Mouse (Mus musculus) limb, embryonic 13.5 days (tissue): ENCODE results near the gene Ssh2. TPM values are rescaled to one million over a fixed set of nuclear protein-coding genes. Genes with fewer than 3 reads are reported as not detected.

ENCODE experiments used
- ATAC-seq: fragments of 200-750 bp; cut with Nextera tagmentation; 2 replicates; pipeline ENCODE4 v1.8.0; 2017; ENCODE audit warnings: low read depth, moderate number of reproducible peaks, moderate TSS enrichment; ENCODE audit not compliant: low FRiP score
- H3K27ac ChIP-seq: fragments of 300-500 bp; sonication (generic); 2 replicates; pipeline ENCODE4 v1.5.1; 2015; ENCODE audit warnings: inconsistent platforms, mild to moderate bottlenecking, moderate library complexity
- H3K27me3 ChIP-seq: fragments of 300-500 bp; sonication (generic); 2 replicates; pipeline ENCODE4 v1.6.1; 2015; ENCODE audit warnings: mild to moderate bottlenecking, inconsistent platforms
- H3K36me3 ChIP-seq: fragments of 300-500 bp; sonication (generic); 2 replicates; pipeline ENCODE4 v1.6.1; 2015; ENCODE audit warnings: inconsistent platforms, mild to moderate bottlenecking, moderate library complexity
- H3K4me1 ChIP-seq: fragments of 300-500 bp; sonication (generic); 2 replicates; pipeline ENCODE4 v1.6.1; 2015; ENCODE audit warnings: inconsistent platforms
- H3K4me2 ChIP-seq: fragments of 300-500 bp; sonication (generic); replicated peaks from 2 replicates; pipeline ENCODE4 v1.6.1; 2015; ENCODE audit warnings: inconsistent platforms, mild to moderate bottlenecking, moderate library complexity
- H3K4me3 ChIP-seq: fragments of 300-500 bp; sonication (generic); 2 replicates; pipeline ENCODE4 v1.5.1; 2015; ENCODE audit warnings: moderate library complexity, mild to moderate bottlenecking, inconsistent platforms
- H3K9ac ChIP-seq: fragments of 300-500 bp; sonication (generic); 2 replicates; pipeline ENCODE4 v1.6.1; 2015; ENCODE audit warnings: mild to moderate bottlenecking, inconsistent platforms
- H3K9me3 ChIP-seq: fragments of 300-500 bp; sonication (generic); 2 replicates; pipeline ENCODE4 v1.6.1; 2016; ENCODE audit warnings: inconsistent platforms
- whole genome bisulfite sequencing: fragments of 180-500 bp; shearing (Covaris S2); methylation state at CpG from one replicate; pipeline ENCODE4 v1.1.7; 2015; 5-methylcytosine and 5-hydroxymethylcytosine counted together
- polyA plus RNA-seq: library from polyadenylated mRNA; unstranded; fragments of >200 nt; fragmentation: Nextera tagmentation; extraction: Ambion mirVana; gene quantifications from 2 replicates; pipeline ENCODE4 v1.2.1, GENCODE M21; 2015

Ssh2 gene
- polyA plus RNA-seq, 1 experiment from 2014 or later: 8.6 TPM

DNA sequence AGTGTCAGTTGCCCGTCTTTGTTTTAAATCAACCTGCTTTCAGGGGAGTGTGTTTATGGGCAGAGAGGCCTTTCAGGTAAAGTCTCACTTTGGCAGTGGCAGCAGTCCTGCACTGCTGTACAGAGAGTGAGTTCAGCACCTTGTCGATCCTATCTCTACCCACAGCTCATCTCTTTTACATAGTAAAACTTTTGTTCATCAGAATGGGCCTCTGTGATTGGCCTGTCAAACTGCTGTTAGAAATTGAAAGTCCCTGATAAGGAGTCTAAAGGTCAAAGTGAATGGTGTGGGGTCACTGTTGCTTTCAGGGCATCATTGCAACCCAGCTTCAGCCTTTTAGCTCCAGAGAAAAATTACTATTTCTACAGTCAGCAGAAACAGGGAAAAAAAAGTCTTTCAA is 147.4 kb downstream of the Ssh2 start:
- no peak for ATAC-seq
- no peaks in the 10 kb centered on the region for H3K4me1 ChIP-seq
- H3K9me3 ChIP-seq: no peaks in the 10 kb centered on the region
- H3K36me3 ChIP-seq: no peaks in the 10 kb centered on the region
- no peak overlapping the region for H3K4me3 ChIP-seq
- H3K9ac ChIP-seq: no peak overlapping the region
- no peaks in the 10 kb centered on the region for H3K27me3 ChIP-seq
- H3K27ac ChIP-seq: no peak overlapping the region
- no peak overlapping the region for H3K4me2 ChIP-seq
- 76% methylated on average over 2 of the region's 2 CpGs for WGBS

DNA sequence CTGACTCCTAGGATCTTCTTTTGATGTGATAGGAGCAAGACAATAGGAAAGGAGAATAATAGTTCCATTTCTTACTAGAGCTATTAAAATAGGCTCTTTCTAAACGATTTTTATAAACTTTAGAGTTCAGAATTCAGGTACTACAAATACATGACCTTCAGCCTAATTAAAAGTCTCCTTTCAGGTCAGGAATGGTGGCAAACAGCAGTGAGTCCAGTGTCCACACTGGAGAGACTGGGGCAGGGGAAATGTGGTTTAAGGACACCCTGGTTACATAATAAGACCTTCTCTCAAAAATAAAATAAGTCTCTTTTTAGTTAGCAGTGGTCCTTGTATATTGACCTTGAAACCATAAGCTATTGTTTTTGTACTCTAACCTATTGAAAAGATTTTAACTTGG is 148.3 kb downstream of the Ssh2 start:
- Histone ChIP-seq H3K9me3 (no peaks in the 10 kb centered on the region), H3K9ac (no peak overlapping the region), H3K27ac (no peak overlapping the region), H3K27me3 (no peaks in the 10 kb centered on the region), H3K4me2 (no peak overlapping the region), H3K36me3 (no peaks in the 10 kb centered on the region), H3K4me1 (0 out of 2 replicates have a peak, but pooled peaks cover under 1% of the 10 kb centered on the region), H3K4me3 (no peak overlapping the region)
- 56% methylated on average over 1 of the region's 1 CpGs for WGBS
- ATAC-seq: no peak

DNA sequence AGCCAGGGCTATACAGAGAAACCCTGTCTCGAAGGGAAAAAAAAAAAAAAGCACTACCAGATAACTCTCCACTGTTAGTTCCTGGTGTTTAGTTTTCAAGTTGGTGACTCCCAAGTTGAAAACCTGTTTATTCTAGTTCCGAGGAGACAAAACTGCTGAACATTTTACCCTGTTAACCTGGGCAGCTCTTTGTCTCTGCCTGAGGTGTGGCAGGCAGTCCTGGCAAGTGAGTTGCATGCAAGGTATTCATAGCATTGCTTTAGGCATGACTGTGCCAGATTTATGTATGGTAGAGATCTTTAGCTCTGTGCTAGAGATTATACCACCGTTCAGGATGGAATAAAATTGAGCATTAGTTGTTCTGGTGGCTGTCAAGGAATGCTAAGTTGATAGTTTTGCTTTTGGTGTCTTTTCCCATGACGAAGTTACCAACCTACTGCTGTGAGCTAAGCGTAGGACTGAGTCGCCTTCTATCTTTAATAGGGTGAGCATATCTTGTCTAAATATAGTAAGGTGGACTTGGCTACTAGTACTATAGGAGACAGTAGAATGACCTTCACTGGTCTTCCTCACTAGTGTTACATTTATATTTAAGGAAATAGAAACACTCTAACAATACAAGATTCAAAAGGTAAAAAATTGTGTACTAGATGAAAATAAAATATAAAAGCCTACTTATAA is 149.8 kb downstream of the Ssh2 start:
- no peak for ATAC-seq
- H3K9me3 ChIP-seq: no peaks in the 10 kb centered on the region
- H3K4me2 ChIP-seq: no peak overlapping the region
- no peaks in the 10 kb centered on the region for H3K36me3 ChIP-seq
- H3K4me1 ChIP-seq: peaks cover 8% of the 10 kb centered on the region
- no peak overlapping the region for H3K9ac ChIP-seq
- H3K27ac ChIP-seq: no peak overlapping the region
- 88% methylated on average over 6 of the region's 6 CpGs for WGBS
- no peaks in the 10 kb centered on the region for H3K27me3 ChIP-seq
- no peak overlapping the region for H3K4me3 ChIP-seq

DNA sequence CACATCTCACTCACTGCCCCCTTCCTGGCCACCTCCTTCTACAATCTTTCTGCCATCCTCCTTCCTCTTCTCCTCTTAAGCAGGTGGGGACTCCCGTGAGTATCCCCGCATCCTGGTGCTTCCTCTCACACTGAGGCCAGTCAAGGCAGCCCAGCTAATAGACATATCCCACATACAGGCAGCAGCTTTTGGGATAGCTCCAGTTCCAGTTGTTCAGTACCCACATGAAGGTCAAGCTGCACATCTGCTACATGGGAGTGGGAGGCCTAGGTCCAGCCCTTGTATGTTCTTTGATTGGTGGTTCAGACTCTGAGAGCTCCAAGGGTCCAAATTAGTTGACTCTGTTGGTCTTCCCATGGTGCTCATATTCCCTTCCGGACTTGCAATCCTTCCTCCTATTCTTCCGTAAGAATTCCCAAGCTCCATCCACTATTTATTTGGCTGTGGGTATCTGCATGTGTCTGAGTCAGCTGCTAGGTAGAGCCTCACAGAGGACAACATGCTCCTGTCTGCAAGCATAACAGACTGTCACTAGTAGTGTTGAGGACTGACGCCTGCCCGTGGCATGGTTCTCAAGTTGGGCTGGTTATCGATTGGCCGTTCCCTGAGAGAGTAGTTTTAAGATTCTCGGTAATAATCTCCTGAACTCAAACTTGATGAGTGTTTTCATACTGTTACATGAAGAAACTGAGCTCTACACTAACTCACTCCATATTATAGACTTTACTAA is 151.6 kb downstream of the Ssh2 start:
- H3K4me2 ChIP-seq: no peak overlapping the region
- H3K9me3 ChIP-seq: no peaks in the 10 kb centered on the region
- no peaks in the 10 kb centered on the region for H3K36me3 ChIP-seq
- no peak for ATAC-seq
- WGBS: 88% methylated on average over 9 of the region's 9 CpGs
- peaks cover 18% of the 10 kb centered on the region for H3K4me1 ChIP-seq
- no peak overlapping the region for H3K4me3 ChIP-seq
- no peak overlapping the region for H3K9ac ChIP-seq
- no peaks in the 10 kb centered on the region for H3K27me3 ChIP-seq
- no peak overlapping the region for H3K27ac ChIP-seq

DNA sequence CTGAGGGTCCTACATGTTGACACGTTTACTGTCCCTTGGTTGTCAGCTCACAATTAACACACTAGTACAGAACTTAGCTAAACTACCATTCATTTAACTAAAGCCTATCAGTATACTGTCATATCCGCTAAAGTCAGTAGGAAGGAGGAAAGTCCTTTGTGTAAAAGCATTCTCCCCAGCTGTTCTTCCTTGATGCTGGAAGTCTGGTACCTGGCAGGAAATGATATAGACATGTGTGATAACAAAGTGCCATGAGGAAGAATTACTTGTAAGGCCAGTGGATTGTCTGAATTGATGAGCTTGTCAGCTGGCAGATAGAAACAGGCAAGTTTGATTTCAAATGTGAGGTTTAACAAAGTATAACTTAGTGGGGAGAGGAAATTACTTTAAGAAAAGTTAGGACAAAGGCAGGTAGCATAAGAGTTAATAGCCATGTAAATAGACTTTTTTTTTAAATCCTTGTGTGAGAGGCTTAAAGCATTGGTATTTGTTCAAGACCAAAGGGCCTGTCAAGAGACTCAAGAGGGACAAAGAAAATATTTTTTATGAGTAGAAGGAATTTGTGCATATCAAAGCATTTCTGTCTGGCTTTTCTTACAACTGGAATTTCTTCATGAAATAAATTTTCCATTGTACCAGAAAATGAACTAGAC is 153.2 kb downstream of the Ssh2 start:
- Histone ChIP-seq H3K4me1 (peaks cover 18% of the 10 kb centered on the region), H3K4me2 (no peak overlapping the region), H3K27ac (no peak overlapping the region), H3K4me3 (no peak overlapping the region), H3K9ac (no peak overlapping the region), H3K9me3 (no peaks in the 10 kb centered on the region), H3K27me3 (no peaks in the 10 kb centered on the region), H3K36me3 (no peaks in the 10 kb centered on the region)
- 85% methylated on average over 2 of the region's 2 CpGs for WGBS
- no peak for ATAC-seq

DNA sequence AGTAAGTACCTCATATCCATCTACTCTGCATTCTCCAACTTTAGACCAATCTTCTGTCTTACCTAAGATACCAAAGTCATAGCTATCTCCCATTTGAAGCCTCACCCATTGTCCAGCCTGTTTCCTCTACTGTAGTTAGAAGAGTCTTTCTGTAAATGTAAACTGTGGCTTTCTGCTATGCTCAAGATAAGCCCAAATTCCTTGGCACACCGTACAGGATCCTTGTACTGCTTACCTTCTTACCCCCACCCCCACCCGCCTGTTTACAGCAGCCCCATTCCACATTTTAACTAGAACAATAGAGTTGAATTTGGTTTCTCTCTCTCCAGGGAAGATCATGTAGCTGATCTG is 153.7 kb downstream of the Ssh2 start:
- Histone ChIP-seq H3K9ac (no peak overlapping the region), H3K27me3 (no peaks in the 10 kb centered on the region), H3K9me3 (no peaks in the 10 kb centered on the region), H3K4me2 (no peak overlapping the region), H3K36me3 (no peaks in the 10 kb centered on the region), H3K4me3 (no peak overlapping the region), H3K4me1 (peaks cover 18% of the 10 kb centered on the region), H3K27ac (no peak overlapping the region)
- no peak for ATAC-seq
- 69% methylated on average over 2 of the region's 2 CpGs for WGBS

DNA sequence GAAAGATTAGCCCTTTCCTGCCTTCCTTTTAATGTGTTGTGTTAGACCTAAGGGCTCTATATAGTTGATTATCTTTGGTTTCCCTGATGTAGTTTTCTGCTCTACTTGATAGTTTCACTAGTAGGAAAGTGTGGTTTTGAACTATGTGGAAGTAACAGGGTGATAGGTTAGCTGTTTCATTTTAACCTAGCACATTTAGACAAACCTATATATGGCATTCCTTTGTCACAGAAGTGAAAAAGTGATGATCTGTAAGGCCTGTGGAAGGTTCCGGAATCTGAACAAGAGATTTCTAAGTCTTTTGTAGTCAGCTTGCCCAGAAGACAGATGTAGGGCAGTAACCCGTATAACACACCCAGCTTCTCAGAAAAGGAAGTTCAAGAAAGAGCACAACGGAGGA is 155.0 kb downstream of the Ssh2 start:
- Histone ChIP-seq H3K27ac (no peak overlapping the region), H3K4me2 (no peak overlapping the region), H3K27me3 (no peaks in the 10 kb centered on the region), H3K9ac (no peak overlapping the region), H3K36me3 (no peaks in the 10 kb centered on the region), H3K4me3 (no peak overlapping the region), H3K9me3 (no peaks in the 10 kb centered on the region), H3K4me1 (peaks cover 18% of the 10 kb centered on the region)
- no peak for ATAC-seq
- 84% methylated on average over 3 of the region's 3 CpGs for WGBS

DNA sequence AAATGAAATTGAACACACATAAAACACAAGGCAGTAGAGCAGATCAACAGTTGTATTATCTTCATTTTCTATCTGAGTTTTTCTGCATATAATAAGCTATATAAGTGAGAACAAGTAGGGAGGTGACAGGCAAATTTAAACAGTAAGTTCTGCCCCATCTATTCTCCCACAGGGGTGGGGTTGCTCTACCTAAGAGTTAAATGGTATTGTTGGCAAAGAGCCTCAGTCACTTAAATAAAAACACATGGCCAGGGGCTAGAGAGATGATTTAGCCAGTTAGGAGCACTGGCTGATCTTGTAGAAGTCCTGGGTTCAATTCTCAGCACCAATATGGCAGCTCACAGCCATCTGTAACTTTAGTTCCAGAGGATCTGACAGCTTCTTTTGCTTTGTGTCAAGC is 155.6 kb downstream of the Ssh2 start:
- peaks cover 18% of the 10 kb centered on the region for H3K4me1 ChIP-seq
- no peaks in the 10 kb centered on the region for H3K27me3 ChIP-seq
- no peak overlapping the region for H3K4me3 ChIP-seq
- no peaks in the 10 kb centered on the region for H3K9me3 ChIP-seq
- H3K27ac ChIP-seq: no peak overlapping the region
- no peak overlapping the region for H3K9ac ChIP-seq
- ATAC-seq: no peak
- H3K36me3 ChIP-seq: no peaks in the 10 kb centered on the region
- H3K4me2 ChIP-seq: no peak overlapping the region

DNA sequence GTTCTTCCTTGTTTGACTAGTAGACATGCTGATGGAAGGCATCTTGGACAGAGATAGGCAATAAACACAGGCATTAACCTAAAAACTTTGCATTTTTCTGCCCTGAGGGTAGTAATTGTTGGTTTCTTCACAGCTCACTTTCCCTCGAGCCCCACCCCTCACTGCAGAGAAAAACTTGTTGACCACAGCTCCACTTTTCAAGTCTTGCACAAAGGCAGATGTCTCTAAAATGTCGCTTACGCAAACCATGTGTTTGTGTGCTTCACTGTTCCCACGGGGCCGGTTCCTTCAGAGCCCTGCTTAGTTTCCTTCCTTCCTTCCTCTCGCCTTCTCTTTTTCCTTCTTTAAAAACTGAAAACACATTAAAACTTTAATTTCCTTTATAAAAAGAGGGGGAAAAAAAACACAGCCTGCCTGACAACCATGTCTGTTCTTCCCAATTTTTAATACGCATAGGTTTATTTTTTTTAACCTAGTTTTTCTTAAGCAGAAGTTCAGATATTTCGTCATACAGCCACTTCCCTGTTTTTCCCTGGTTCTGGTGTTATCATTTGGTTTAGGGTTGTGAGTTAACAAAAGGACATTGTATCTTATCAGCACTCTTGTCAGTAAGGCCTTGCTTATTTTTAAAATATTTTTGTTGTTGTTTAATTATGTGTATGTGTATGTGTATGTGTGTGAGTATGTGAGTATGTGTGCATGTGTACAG is 156.3 kb downstream of the Ssh2 start:
- ATAC-seq: no peak
- no peaks in the 10 kb centered on the region for H3K9me3 ChIP-seq
- peaks cover 18% of the 10 kb centered on the region for H3K4me1 ChIP-seq
- no peak overlapping the region for H3K9ac ChIP-seq
- 0 out of 2 replicates have a peak overlapping the region, but pooled peaks have one; percentile 9 for H3K4me2 ChIP-seq
- no peak overlapping the region for H3K27ac ChIP-seq
- WGBS: 32% methylated on average over 8 of the region's 8 CpGs
- H3K4me3 ChIP-seq: no peak overlapping the region
- no peaks in the 10 kb centered on the region for H3K36me3 ChIP-seq
- H3K27me3 ChIP-seq: no peaks in the 10 kb centered on the region

DNA sequence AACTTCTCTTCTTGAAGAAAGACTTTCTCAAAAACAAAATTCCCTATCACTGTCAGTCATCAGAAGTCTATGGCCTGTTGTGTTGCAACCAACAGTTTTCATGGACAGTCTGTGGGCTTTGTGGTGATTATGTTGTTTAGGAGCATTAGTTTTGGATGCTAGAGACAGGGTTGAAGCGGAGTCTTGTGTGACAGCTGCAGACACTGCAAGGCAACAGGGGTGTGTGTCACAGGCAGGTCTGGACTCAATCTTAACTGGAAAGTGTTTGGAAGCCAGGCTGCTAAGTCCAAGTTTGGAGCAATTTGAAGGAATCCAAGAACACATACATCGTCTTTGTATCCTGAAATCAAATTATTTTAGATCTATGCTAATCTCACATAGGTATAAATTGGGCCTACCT is 162.5 kb downstream of the Ssh2 start:
- WGBS: 88% methylated on average over 2 of the region's 2 CpGs
- Histone ChIP-seq H3K27me3 (no peaks in the 10 kb centered on the region), H3K4me3 (no peak overlapping the region), H3K4me2 (no peak overlapping the region), H3K36me3 (no peaks in the 10 kb centered on the region), H3K9ac (no peak overlapping the region), H3K4me1 (no peaks in the 10 kb centered on the region), H3K9me3 (no peaks in the 10 kb centered on the region), H3K27ac (no peak overlapping the region)
- no peak for ATAC-seq

DNA sequence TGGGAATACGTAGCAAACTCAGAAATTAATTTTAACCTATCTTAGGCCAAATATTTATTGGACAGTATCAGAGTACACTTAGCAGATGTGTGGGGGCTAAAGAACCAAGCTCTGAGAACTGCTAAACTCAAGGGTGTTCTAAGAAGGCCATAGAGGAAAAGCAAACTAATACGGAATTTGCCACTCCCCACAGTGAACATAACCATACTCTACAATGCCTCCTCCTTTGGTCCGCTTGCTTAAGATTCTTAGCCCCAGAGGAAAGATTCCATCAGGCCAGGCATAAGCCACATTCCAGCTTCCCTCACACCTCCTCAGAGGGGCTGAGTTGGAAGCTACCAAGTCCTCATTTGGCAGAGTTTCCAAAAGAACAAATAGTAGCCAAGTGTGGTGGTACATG is 165.1 kb downstream of the Ssh2 start:
- WGBS: 86% methylated on average over 3 of the region's 3 CpGs
- no peak overlapping the region for H3K9ac ChIP-seq
- no peak overlapping the region for H3K4me2 ChIP-seq
- no peaks in the 10 kb centered on the region for H3K36me3 ChIP-seq
- H3K27ac ChIP-seq: no peak overlapping the region
- ATAC-seq: no peak
- no peaks in the 10 kb centered on the region for H3K27me3 ChIP-seq
- no peaks in the 10 kb centered on the region for H3K4me1 ChIP-seq
- no peak overlapping the region for H3K4me3 ChIP-seq
- no peaks in the 10 kb centered on the region for H3K9me3 ChIP-seq

DNA sequence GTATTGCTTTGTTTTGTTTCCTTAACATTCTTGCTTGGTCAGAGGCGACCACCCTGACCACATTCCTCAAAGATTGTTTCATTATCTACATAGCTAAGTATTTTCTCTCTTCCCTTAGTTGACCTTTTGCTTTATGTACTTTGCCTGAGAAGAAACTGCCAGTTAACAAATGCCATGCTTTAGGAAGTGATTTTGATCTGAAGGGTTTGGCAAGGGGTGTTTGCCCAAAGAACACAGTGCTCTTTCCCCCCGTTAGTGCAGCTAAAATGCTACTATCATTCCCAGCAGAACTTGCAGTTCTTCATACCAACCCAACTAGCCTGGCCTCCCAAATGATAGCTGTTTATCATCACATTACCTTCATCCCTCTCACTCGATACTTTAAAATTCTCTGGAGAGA is 168.1 kb downstream of the Ssh2 start:
- H3K27me3 ChIP-seq: no peaks in the 10 kb centered on the region
- H3K4me1 ChIP-seq: no peaks in the 10 kb centered on the region
- no peaks in the 10 kb centered on the region for H3K9me3 ChIP-seq
- no peak overlapping the region for H3K9ac ChIP-seq
- no peak overlapping the region for H3K4me3 ChIP-seq
- 72% methylated on average over 3 of the region's 3 CpGs for WGBS
- no peaks in the 10 kb centered on the region for H3K36me3 ChIP-seq
- no peak overlapping the region for H3K4me2 ChIP-seq
- H3K27ac ChIP-seq: no peak overlapping the region
- no peak for ATAC-seq
